Mouse (Mus musculus) brain, embryonic 14.5 days (tissue): ENCODE results near the gene Grid2.

Source experiments
- CTCF ChIP-seq: fragments of 200-500 bp; IDR thresholded peaks from 2 replicates; pipeline ENCODE4 v1.5.1; 2012; ENCODE audit warnings: inconsistent platforms, mild to moderate bottlenecking, moderate library complexity, borderline replicate concordance; ENCODE audit not compliant: insufficient read depth, insufficient read length; ENCODE audit errors: extremely low read depth
- POLR2A ChIP-seq: fragments of 200-500 bp; IDR thresholded peaks from 2 replicates; pipeline ENCODE4 v1.6.1; 2012; ENCODE audit warnings: mild to moderate bottlenecking, inconsistent platforms, borderline replicate concordance; ENCODE audit not compliant: poor library complexity, insufficient read depth, insufficient read length, severe bottlenecking; ENCODE audit errors: extremely low read depth

- TF ChIP-seq CTCF (no peak), POLR2A (no peak)
Observed at GRCm38 (mm10) chr6:64114594-64114993, 858.9 kb downstream of the Grid2 start.
